Mouse (Mus musculus): ENCODE results near the gene Cnppd1.

The Cnppd1 gene

GRCm38 (mm10) chr1:75142301-75143261, at the start of gene Cnppd1, which contains the start of gene Retreg2:
Gene Cnppd1 (minus strand): TSS chr1:75142711.
Gene Retreg2 (plus strand): TSS chr1:75142778.
- DNase-seq (ENCODE audit: low spot score) = peak; percentile 93

GRCm38 (mm10) chr1:75191622-75192402, 49.3 kb upstream of the Cnppd1 start, which contains the start of the genes Ankzf1 and Atg9a:
Gene Ankzf1 (plus strand): TSS chr1:75192151.
Gene Atg9a (minus strand): TSS chr1:75192196.
- peak; percentile 84 for DNase-seq (ENCODE audit: low spot score)

- DNase-seq (ENCODE audit: low spot score) = no peak
These were observed 48.7 kb upstream of the Cnppd1 start for GRCm38 (mm10) chr1:75191258-75191621.

- DNase-seq (ENCODE audit: low spot score) = no peak
These were observed 48.1 kb upstream of the Cnppd1 start for GRCm38 (mm10) chr1:75190577-75190976.

GRCm38 (mm10) chr1:75187914-75188483, 45.5 kb upstream of the Cnppd1 start:
- no peak for DNase-seq (ENCODE audit: low spot score)

- no peak for DNase-seq (ENCODE audit: low spot score)
These were observed 44.6 kb upstream of the Cnppd1 start for GRCm38 (mm10) chr1:75187126-75187525.

GRCm38 (mm10) chr1:75185495-75185894, 43.0 kb upstream of the Cnppd1 start:
- DNase-seq (ENCODE audit: low spot score) = no peak

- DNase-seq (ENCODE audit: low spot score) = no peak
These were observed 39.6 kb upstream of the Cnppd1 start for GRCm38 (mm10) chr1:75182160-75182559.

- no peak for DNase-seq (ENCODE audit: low spot score)
These were observed 38.9 kb upstream of the Cnppd1 start for GRCm38 (mm10) chr1:75181377-75181870.

- DNase-seq (ENCODE audit: low spot score) = no peak
These were observed 38.2 kb upstream of the Cnppd1 start for GRCm38 (mm10) chr1:75180741-75181140.

- DNase-seq (ENCODE audit: low spot score) = peak; percentile 69
These were observed 37.6 kb upstream of the Cnppd1 start, which contains the start of gene Abcb6 for GRCm38 (mm10) chr1:75180105-75180590. Gene Abcb6 (minus strand): TSS chr1:75180392.

- peak; percentile 26 for DNase-seq (ENCODE audit: low spot score)
These were observed 37.0 kb upstream of the Cnppd1 start for GRCm38 (mm10) chr1:75179334-75180104.

- peak; percentile 94 for DNase-seq (ENCODE audit: low spot score)
These were observed 26.3 kb upstream of the Cnppd1 start, which contains the start of gene Zfand2b for GRCm38 (mm10) chr1:75168472-75169464. Gene Zfand2b (plus strand): TSS chr1:75168646.

- no peak for DNase-seq (ENCODE audit: low spot score)
These were observed 25.6 kb upstream of the Cnppd1 start for GRCm38 (mm10) chr1:75168093-75168471.

- no peak for DNase-seq (ENCODE audit: low spot score)
These were observed 17.7 kb upstream of the Cnppd1 start for GRCm38 (mm10) chr1:75160256-75160617.

GRCm38 (mm10) chr1:75159540-75160255, 17.2 kb upstream of the Cnppd1 start:
- DNase-seq (ENCODE audit: low spot score) = no peak

GRCm38 (mm10) chr1:75158990-75159389, 16.5 kb upstream of the Cnppd1 start:
- no peak for DNase-seq (ENCODE audit: low spot score)

GRCm38 (mm10) chr1:75155837-75156236, 13.3 kb upstream of the Cnppd1 start:
- no peak for DNase-seq (ENCODE audit: low spot score)

- no peak for DNase-seq (ENCODE audit: low spot score)
These were observed 6.2 kb upstream of the Cnppd1 start for GRCm38 (mm10) chr1:75148727-75149126.

All from ovary, postnatal 14 days (tissue).